Mouse (Mus musculus) thymus, postnatal 10 days (tissue): ENCODE measurements around the gene Csnk1g1.

Experiments used
- DNase-seq, 2 experiments: peaks; one replicate each; pipeline ENCODE4 v3.0.0; 2021; ENCODE audit warnings: low spot score in 2 of 2

Gene Csnk1g1

GRCm38 (mm10) chr9:65995603-65996376, 87.1 kb downstream of the Csnk1g1 start:
- no peak for DNase-seq

- DNase-seq = no peak
These were observed 90.2 kb downstream of the Csnk1g1 start for GRCm38 (mm10) chr9:65998965-65999364.

DNA sequence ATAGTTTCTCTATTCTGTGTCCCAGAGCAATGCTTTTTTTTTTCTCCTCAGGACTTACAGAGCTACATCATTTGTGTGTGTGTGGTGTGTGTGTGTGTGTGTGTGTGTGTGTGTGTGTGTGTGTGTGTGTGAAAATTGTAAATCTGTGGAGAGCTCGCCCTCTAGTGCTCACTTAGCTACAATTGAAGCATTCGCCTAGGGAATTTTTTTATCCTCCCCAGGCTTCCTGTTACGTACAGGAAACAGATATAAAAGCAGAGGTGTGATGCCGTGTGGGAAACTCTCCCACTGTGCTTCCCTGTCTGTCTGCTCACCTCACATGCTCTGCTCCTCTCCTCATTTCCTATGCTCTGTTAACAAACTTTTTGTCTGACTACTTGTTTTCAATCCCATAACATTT, 95.7 kb downstream of the Csnk1g1 start:
- peak in 1 of 2 experiments; percentile 18 for DNase-seq

DNA sequence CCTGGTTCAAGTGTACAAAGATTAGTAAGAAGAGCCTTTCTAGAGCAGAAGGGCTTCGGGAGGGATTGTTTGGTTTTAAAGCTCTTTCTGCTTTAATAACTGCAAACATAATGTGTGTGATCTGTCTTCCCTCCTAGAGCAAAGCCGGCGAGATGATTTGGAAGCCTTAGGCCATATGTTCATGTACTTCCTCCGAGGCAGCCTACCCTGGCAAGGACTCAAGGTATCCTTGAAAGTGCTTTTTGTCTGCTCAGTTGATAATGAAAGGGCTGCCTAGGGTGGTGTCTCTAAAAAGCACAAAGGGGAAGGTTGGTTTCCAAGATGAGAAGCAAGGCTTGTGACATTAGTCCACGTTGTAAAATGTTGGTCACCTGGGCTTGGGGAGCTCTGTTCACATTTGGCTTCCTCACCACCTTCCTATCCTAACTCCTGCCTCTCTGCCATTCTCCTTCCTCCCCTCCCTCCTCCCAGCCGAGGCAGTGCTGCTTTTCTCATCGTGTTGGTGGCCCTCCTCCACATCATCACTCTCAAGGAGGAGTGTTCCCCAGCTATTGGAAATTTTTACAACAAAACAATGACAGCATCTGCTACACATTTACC, 99.0 kb downstream of the Csnk1g1 start:
- DNase-seq = no peak

GRCm38 (mm10) chr9:66020601-66021000, 111.9 kb downstream of the Csnk1g1 start:
- DNase-seq = no peak

GRCm38 (mm10) chr9:66038082-66038481, 129.4 kb downstream of the Csnk1g1 start:
- DNase-seq = no peak

DNA sequence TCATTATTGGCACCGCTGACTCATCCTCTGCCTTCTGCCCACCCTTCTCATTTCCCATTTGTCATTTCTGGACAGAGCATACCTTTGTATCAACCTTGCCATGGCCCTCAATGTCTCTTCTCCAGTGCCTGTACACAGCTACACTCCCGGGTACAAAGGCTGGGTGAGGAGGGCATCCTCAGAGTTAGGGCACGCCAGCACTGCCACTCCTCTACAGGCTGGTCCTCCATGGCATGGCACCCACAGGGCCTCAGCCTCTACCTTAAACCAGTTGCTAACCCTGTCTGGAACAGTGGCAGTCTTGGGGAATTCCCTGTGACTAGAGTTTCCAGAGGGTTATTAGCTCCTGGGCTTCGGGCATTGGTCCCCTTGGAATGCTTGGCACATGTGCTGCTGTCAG, 129.9 kb downstream of the Csnk1g1 start:
- no peak for DNase-seq

GRCm38 (mm10) chr9:66039290-66039689, 130.6 kb downstream of the Csnk1g1 start:
- no peak for DNase-seq

DNA sequence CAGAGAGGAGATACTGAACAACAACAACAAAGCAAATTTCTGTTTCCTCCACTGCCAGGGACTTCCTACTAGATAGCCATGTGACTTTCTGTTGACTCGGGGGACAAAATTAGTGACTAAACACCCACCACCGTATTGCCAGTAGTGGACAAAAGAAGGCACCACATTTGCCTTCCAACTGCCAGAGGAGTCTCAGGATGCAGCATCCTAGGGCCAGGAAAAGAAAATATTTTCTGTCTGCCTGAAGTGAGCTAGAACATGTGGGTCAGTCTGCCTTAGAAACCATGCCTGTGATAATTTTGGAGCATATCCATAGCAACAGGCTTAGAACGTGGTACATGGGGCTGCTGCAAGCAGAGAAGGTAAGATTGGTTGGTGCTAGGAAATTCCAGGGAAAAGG, 132.1 kb downstream of the Csnk1g1 start:
- DNase-seq = no peak

GRCm38 (mm10) chr9:66042331-66042730, 133.6 kb downstream of the Csnk1g1 start:
- no peak for DNase-seq

- no peak for DNase-seq
These were observed 134.5 kb downstream of the Csnk1g1 start for GRCm38 (mm10) chr9:66043241-66043640.

GRCm38 (mm10) chr9:66049931-66050601, 141.3 kb downstream of the Csnk1g1 start:
- no peak for DNase-seq

- DNase-seq = no peak
These were observed 142.8 kb downstream of the Csnk1g1 start for GRCm38 (mm10) chr9:66051493-66051892.

DNA sequence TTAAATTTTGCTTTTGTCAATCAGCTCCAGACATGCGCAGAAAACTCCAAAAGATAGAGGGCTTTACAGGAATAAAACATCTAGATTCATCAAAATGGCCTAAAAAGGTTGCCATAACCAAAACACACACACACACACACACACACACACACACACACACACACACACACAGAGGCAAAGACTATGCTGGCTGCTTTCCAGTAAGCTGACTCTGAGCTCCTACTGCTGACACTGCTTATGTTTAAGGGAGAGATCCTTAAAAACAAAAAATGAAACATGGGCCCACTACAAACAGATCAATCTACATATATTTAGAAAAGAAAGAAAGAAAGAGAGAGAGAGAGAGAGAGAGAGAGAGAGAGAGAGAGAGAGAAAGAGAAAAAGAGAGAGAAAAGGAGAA, 144.0 kb downstream of the Csnk1g1 start:
- DNase-seq = no peak

GRCm38 (mm10) chr9:66053620-66054019, 144.9 kb downstream of the Csnk1g1 start:
- no peak for DNase-seq

DNA sequence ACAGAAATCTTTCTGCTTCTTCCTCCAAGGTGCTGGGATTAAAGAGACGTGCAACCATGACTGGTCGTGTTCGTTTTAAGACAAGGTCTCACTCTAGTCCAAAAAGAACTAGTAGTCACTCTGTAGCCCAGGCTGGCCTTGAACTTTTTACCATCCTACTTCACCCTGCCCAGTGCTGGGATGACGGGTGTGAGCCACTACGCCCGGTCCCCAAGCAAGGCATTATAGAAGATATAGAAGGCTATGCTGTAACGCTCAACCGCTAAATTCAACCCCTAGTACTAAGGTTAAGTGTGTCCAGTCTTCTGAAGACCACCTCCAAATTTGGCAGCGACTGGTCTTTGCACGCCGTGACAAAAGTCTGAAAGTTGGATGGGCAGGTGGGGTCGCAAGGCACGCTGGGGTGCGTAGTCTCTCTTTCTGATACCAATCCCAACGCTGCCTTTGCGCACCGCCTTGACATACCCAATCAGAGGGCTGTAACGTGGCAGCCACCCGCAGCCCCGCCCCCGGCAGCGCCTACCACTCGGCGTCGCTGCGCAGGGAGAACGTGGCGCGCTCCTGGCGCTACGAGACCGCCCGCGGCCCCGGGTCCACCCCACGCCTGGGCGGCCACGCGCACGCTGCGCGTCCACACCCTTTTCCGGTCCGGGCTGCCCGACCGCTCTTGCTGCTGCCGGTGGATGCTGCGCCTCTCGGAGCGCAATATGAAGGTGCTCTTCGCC, 151.0 kb downstream of the Csnk1g1 start, which contains the start of gene Ppib:
Gene Ppib, plus strand, starts transcription at position 640 of the 725 bp plus-strand sequence.
- DNase-seq = peak; percentile 94 to 95

- DNase-seq = no peak
These were observed 151.6 kb downstream of the Csnk1g1 start for GRCm38 (mm10) chr9:66060308-66060647.

DNA sequence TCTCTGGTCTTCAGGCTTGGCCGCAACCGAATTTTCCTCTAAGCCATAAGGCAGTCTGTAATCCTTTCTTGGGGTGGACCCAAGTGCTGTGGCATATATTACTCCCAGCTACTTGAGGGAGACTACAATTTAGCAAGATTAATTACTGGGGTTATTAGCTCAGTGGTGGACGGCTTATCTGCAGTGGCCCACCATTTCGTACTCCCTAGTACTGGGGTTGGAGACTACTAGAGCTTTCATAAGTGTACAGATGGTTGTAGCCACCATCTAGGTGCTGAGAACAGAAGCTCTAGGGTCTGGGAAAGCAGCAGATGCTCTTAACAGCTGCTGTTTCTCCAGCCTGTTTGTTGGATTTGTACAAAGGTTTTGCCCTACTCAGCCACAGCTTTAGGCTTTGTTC, 152.3 kb downstream of the Csnk1g1 start:
- DNase-seq = no peak

GRCm38 (mm10) chr9:66061656-66062055, 152.9 kb downstream of the Csnk1g1 start:
- no peak for DNase-seq

DNA sequence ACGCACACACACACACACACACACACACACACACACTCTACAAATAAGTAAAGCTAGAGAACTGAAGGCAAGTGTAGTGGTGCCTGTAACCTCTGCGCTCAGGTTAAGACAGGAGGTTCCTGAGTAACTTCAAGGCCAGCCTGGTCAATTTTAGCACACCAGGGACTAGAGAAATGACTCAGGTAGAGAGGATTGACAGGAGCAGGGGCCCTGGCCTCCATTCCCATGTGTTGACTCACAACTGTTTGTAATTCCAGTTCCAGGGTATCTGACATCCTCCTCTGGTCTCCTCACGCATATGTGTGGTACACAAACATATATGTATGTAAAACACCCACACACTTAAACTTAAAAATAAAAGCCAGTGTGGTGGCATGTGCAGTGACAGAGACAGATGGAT, 154.7 kb downstream of the Csnk1g1 start:
- DNase-seq = no peak

- no peak for DNase-seq
These were observed 155.6 kb downstream of the Csnk1g1 start for GRCm38 (mm10) chr9:66064316-66064715.

DNA sequence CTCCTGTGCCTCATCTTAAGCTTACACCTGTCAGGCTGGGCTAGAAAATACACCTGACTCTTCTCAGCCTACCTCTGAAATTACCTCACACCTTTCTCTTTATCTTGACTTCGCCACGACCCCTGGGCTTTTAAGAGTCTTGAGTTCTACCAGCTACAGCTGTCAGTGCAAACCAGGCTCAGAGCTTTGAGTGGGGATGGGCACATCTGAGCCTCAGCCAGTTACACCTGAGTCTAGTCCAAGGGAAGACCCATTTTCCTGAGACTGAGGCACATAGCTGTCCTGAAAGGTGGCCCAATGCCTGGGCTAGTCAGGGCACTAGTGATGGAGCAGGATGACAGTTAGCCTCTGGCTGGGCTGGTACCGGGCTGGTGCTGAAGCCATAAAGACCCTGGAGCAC, 158.1 kb downstream of the Csnk1g1 start:
- no peak for DNase-seq
